Comparison of ENCODE assay signal across 12 mouse cellular contexts in genomic region chr5:72904903-72905790, GRCm38 (mm10). TPM values are rescaled to one million over a fixed set of nuclear protein-coding genes. Genes with fewer than 3 reads are reported as not detected.
DNase-seq lines count a peak whose midpoint lies in the region; ATAC-seq and TF ChIP-seq lines count a peak whose summit lies in the region.
"Had no signal": no experiment of that assay in that cellular context is flagged by ENCODE, and none has a peak within 500 bp of the region (broad histone marks: within the 10 kb centered on the region; RNA-seq: fewer than 3 reads in every experiment).

No protein-coding gene starts in this region.

- peak; percentile 68 to 82 for DNase-seq in lung, adult 18-20 months
- DNase-seq in lung, adult 2 months, result no peak
- DNase-seq in fibroblast of lung, adult 2 months (ENCODE audit: low read depth), result peak; percentile 88
- peak; percentile 89 for DNase-seq in skeletal muscle tissue, adult 2 months (ENCODE audit: low read depth, low spot score)
- DNase-seq in kidney, postnatal 25 days, result no peak
- DNase-seq in natural killer cell, adult 2 months (ENCODE audit: low spot score in 2 of 2), result no peak
- DNase-seq: right cerebral cortex, postnatal 25 days had no signal

- H3K4me3 ChIP-seq in lung, adult 2 months (replicated peaks; ENCODE audit: extremely low read depth, low read depth, low read length), result no peak overlapping the region
- H3K4me3 ChIP-seq: embryonic facial prominence, embryonic 15.5 days; kidney, embryonic 15.5 days; midbrain, embryonic 10.5 days had no signal

- peak; percentile 47 to 65; a peak in 3 of 4 replicates for ATAC-seq in hematopoietic stem cell, adult 5-6 weeks (replicated peaks in 1 of 2; ENCODE audit: insufficient read depth in 1 of 2, low FRiP score in 2 of 2, low TSS enrichment in 1 of 2, low read depth in 1 of 2, poor library complexity in 2 of 2, severe bottlenecking in 2 of 2)
- no peak for ATAC-seq in frontal cortex, adult (ENCODE audit: low TSS enrichment)

- TF ChIP-seq POLR2A in lung, adult 2 months (IDR thresholded peaks at IDR 0.05; ENCODE audit: borderline replicate concordance, extremely low read depth, low read depth, low read length), result no peak

- 66% methylated on average over 18 of the region's 18 CpGs for WGBS in lung, adult 2 months

- peaks cover 3% of the 10 kb centered on the region for H3K4me1 ChIP-seq in lung, adult 2 months (ENCODE audit: control insufficient read depth, insufficient read depth, low read length)
- H3K4me1 ChIP-seq: embryonic facial prominence, embryonic 15.5 days; kidney, embryonic 15.5 days; midbrain, embryonic 10.5 days had no signal

- TF ChIP-seq CTCF in lung, adult 2 months (IDR thresholded peaks at IDR 0.05; ENCODE audit: insufficient read depth, low read length), result no peak

RNA-seq across cellular contexts. Expression of gene Slain2, which starts 9.0 kb away (rescaled TPM):
- polyA plus RNA-seq in lung, adult 2 months (2012; rRNA removed), result 21.9 and 35.1 TPM in 2 replicates
- total RNA-seq in hematopoietic stem cell, adult 5-6 weeks (2017), result 40.2 and 51.7 TPM in 2 replicates

RNA-seq across cellular contexts. Expression of gene Tec, which starts 36.9 kb away (rescaled TPM):
- 3.0 and 4.2 TPM in 2 replicates for polyA plus RNA-seq in lung, adult 2 months (2012; rRNA removed)
- 38.2 and 47.7 TPM in 2 replicates for total RNA-seq in hematopoietic stem cell, adult 5-6 weeks (2017)

Comparison
In these comparisons a context has a peak if more than half of its experiments do, and no peak if none do; other contexts are left out.
1. DNase-seq: peak in lung, adult 18-20 months (2 of 2), fibroblast of lung, adult 2 months (single experiment) and skeletal muscle tissue, adult 2 months (single experiment); none in lung, adult 2 months (single experiment), kidney, postnatal 25 days (0 of 2) and natural killer cell, adult 2 months (0 of 2).